Mouse (Mus musculus) small intestine, adult 2 months (tissue): Measurements from ENCODE around the gene Dram1. TPM values are rescaled to one million over a fixed set of nuclear protein-coding genes. Genes with fewer than 3 reads are reported as not detected.

Source experiments
- H3K27ac ChIP-seq: fragments of 200-500 bp; 2 replicates; pipeline ENCODE4 v1.5.1; 2012; ENCODE audit warnings: low read depth, low read length, control low read depth, inconsistent platforms; ENCODE audit not compliant: insufficient read depth
- H3K27me3 ChIP-seq: fragments of 200-500 bp; 2 replicates; pipeline ENCODE4 v1.6.1; 2012; ENCODE audit warnings: mild to moderate bottlenecking, moderate library complexity, low read length, inconsistent platforms; ENCODE audit not compliant: control insufficient read depth, insufficient read depth
- H3K36me3 ChIP-seq: fragments of 200-500 bp; 2 replicates; pipeline ENCODE4 v1.6.1; 2012; ENCODE audit warnings: mild to moderate bottlenecking, low read length, control low read depth, inconsistent platforms; ENCODE audit not compliant: control insufficient read depth, insufficient read depth
- H3K4me1 ChIP-seq: fragments of 200-500 bp; 2 replicates; pipeline ENCODE4 v1.6.1; 2012; ENCODE audit warnings: low read length, inconsistent platforms, mixed read lengths; ENCODE audit not compliant: control insufficient read depth, insufficient read depth, insufficient read length
- H3K4me3 ChIP-seq: fragments of 200-500 bp; 2 replicates; pipeline ENCODE4 v1.5.1; 2012; ENCODE audit warnings: low read depth, mild to moderate bottlenecking, control low read depth, inconsistent platforms, low read length, moderate library complexity
- CTCF ChIP-seq: fragments of 200-500 bp; IDR thresholded peaks from 2 replicates; pipeline ENCODE4 v1.5.1; 2012; ENCODE audit warnings: low read depth, mild to moderate bottlenecking, control low read depth, inconsistent platforms, low read length, moderate library complexity, mixed read lengths; ENCODE audit not compliant: insufficient replicate concordance, insufficient read length; ENCODE audit errors: extremely low read depth
- POLR2A ChIP-seq: fragments of 200-500 bp; IDR thresholded peaks from 2 replicates; pipeline ENCODE4 v1.6.1; 2012; ENCODE audit warnings: low read depth, mild to moderate bottlenecking, control low read depth, inconsistent platforms, low read length, moderate library complexity
- WGBS: fragments of 180-500 bp; shearing (Covaris S2); methylation state at CpG from one replicate; pipeline ENCODE4 v1.1.7; 2018; 5-methylcytosine and 5-hydroxymethylcytosine counted together
- polyA plus RNA-seq: library from polyadenylated mRNA; depleted of rRNA; stranded (reverse); fragments of >200 nt; gene quantifications from 2 replicates; pipeline ENCODE4 v1.2.3, GENCODE M21; 2012

The Dram1 gene
- polyA plus RNA-seq, 1 experiment: 3.6 TPM

DNA sequence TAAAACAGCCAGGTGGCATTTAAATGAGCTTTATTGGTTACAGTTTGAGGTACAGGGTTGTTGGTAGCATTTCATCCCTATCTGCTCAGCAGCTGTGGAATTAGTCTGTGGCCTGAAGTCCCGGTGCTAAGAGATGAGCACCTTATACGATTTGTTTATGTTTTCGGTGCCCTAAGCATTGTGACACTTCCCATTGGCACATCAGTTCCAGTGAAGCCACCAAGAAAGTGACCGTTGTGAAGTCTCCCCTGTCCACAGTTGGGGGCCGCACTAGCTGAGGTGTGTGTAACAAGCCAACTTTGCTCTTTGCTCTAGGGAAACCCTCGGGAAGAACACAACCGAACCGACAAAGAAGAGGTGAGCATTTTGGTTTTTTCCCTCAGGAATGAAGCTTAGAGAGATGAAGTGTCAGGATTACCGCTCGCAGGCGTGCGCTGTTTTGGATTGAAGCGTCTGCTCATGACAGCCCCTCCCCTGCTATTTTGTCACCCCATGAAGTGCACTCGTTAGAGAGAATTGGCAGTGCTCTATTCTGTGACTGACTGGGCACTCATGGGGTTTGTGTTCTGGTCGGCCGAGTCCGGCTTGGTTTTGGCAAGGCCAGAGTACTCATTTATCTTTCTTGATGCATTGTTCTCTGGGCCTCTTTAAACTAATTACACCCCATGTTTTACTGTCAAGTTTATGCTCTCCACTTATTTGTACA, 33.6 kb upstream of the Dram1 start:
- TF ChIP-seq POLR2A: no peak
- no peak for TF ChIP-seq CTCF
- WGBS: 82% methylated on average over 17 of the region's 17 CpGs

DNA sequence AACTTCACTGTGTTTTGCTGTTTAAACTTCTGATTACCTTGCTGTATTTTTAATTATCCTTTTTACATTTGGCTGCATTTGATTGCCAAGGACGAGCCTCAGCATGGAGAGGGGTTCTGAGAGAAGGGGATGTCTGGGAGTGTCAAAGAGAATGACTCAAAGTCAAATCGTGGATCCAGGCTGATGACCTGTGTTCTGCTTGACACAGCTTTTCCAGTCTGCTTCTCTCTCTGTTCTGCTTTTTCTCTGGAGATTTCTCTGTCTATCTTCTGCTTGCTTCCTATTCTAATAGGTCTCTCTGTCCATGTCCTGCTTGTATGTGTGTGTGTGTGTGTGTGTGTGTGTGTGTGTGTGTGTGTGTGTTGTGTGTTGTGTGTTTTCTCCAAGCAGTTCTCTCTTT, 30.9 kb upstream of the Dram1 start:
- no peak for TF ChIP-seq POLR2A
- TF ChIP-seq CTCF: no peak
- Histone ChIP-seq H3K27me3 (no peaks in the 10 kb centered on the region), H3K4me1 (0 out of 2 replicates have a peak, but pooled peaks cover 1% of the 10 kb centered on the region), H3K4me3 (no peak overlapping the region), H3K27ac (no peak overlapping the region), H3K36me3 (peaks cover 7% of the 10 kb centered on the region)
- WGBS: 59% methylated on average over 2 of the region's 2 CpGs

More for the DNA sequence above, 33.6 kb upstream of the Dram1 start:
- no peak overlapping the region for H3K4me3 ChIP-seq
- H3K4me1 ChIP-seq: 0 out of 2 replicates have a peak, but pooled peaks cover 1% of the 10 kb centered on the region
- H3K27ac ChIP-seq: no peak overlapping the region
- H3K36me3 ChIP-seq: peaks cover 16% of the 10 kb centered on the region
- H3K27me3 ChIP-seq: no peaks in the 10 kb centered on the region

- peaks cover 4% of the 10 kb centered on the region for H3K36me3 ChIP-seq
- 79% methylated on average over 12 of the region's 12 CpGs for WGBS
- H3K4me1 ChIP-seq: 0 out of 2 replicates have a peak, but pooled peaks cover 1% of the 10 kb centered on the region
- TF ChIP-seq POLR2A (no peak), CTCF (no peak)
- H3K4me3 ChIP-seq: no peak overlapping the region
- no peaks in the 10 kb centered on the region for H3K27me3 ChIP-seq
- H3K27ac ChIP-seq: no peak overlapping the region
Measured at GRCm38 (mm10) chr10:88407875-88408631, 29.2 kb upstream of the Dram1 start.

- H3K36me3 ChIP-seq: no peaks in the 10 kb centered on the region
- TF ChIP-seq CTCF (no peak), POLR2A (no peak)
- H3K4me1 ChIP-seq: 0 out of 2 replicates have a peak, but pooled peaks cover 1% of the 10 kb centered on the region
- WGBS: 73% methylated on average over 7 of the region's 7 CpGs
- no peak overlapping the region for H3K4me3 ChIP-seq
- H3K27ac ChIP-seq: no peak overlapping the region
- no peaks in the 10 kb centered on the region for H3K27me3 ChIP-seq
Measured at GRCm38 (mm10) chr10:88405812-88406211, 26.9 kb upstream of the Dram1 start.

DNA sequence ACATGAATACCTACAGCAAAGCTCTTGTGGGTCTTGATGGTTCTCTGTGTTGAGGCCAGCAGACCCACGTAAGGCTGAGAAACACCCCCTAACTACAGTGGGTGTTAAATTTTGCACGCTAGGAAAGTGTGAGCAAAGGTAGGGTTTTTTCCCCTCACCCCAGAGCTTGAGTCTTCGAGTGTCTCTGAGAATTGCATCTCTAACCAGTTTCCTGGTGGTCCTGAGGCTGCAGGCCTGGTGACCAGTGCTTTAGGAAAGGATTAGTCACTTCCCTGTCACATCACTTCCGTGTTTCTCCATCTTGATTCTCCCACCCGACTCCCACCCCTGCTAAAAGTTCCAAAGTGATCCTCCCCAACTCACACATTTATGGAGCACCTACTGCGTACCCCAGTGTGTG, 25.3 kb upstream of the Dram1 start:
- 83% methylated on average over 6 of the region's 6 CpGs for WGBS
- Histone ChIP-seq H3K4me3 (no peak overlapping the region), H3K36me3 (no peaks in the 10 kb centered on the region), H3K4me1 (no peaks in the 10 kb centered on the region), H3K27me3 (no peaks in the 10 kb centered on the region), H3K27ac (no peak overlapping the region)
- TF ChIP-seq POLR2A (no peak), CTCF (no peak)

DNA sequence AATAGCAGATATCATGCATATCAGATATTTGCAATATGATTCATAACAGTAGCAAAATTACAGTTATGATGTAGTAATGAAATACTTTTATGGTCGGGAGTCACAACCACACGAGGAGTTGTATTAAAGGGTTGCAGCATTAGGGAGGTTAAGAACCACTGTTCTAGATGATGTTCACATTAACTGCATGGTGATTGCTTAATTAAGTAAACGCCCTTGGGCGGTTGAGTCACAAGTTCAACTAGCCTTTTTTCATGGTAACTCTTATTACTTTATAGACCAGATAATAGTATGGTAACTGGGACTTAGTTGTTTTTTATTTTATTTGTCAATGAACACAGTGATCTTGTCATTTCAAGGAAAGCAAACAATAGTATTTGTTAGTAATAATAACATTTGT, 24.1 kb upstream of the Dram1 start:
- H3K27ac ChIP-seq: no peak overlapping the region
- no peaks in the 10 kb centered on the region for H3K4me1 ChIP-seq
- TF ChIP-seq POLR2A (no peak), CTCF (no peak)
- 67% methylated on average over 4 of the region's 4 CpGs for WGBS
- H3K27me3 ChIP-seq: no peaks in the 10 kb centered on the region
- no peak overlapping the region for H3K4me3 ChIP-seq
- H3K36me3 ChIP-seq: no peaks in the 10 kb centered on the region

GRCm38 (mm10) chr10:88399271-88399670, 20.4 kb upstream of the Dram1 start:
- H3K4me1 ChIP-seq: no peaks in the 10 kb centered on the region
- no peaks in the 10 kb centered on the region for H3K27me3 ChIP-seq
- TF ChIP-seq CTCF (no peak), POLR2A (no peak)
- no peak overlapping the region for H3K4me3 ChIP-seq
- H3K36me3 ChIP-seq: no peaks in the 10 kb centered on the region
- H3K27ac ChIP-seq: no peak overlapping the region
- WGBS: 91% methylated on average over 5 of the region's 5 CpGs
